Mouse (Mus musculus): ENCODE measurements around the gene Gm49361. TPM values are rescaled to one million over a fixed set of nuclear protein-coding genes. Genes with fewer than 3 reads are reported as not detected.

Gm49361 gene
- not detected in 2 replicates for polyA plus RNA-seq (2012; rRNA removed)

GRCm38 (mm10) chr14:57746001-57746771 is at the start of gene Gm49361:
Gene Gm49361, minus strand, starts transcription at chr14:57746103.

GRCm38 (mm10) chr14:57758237-57758636 is 12.3 kb upstream of the Gm49361 start, which contains the start of gene Lats2:
Gene Lats2, minus strand, starts transcription at chr14:57758388.

DNA sequence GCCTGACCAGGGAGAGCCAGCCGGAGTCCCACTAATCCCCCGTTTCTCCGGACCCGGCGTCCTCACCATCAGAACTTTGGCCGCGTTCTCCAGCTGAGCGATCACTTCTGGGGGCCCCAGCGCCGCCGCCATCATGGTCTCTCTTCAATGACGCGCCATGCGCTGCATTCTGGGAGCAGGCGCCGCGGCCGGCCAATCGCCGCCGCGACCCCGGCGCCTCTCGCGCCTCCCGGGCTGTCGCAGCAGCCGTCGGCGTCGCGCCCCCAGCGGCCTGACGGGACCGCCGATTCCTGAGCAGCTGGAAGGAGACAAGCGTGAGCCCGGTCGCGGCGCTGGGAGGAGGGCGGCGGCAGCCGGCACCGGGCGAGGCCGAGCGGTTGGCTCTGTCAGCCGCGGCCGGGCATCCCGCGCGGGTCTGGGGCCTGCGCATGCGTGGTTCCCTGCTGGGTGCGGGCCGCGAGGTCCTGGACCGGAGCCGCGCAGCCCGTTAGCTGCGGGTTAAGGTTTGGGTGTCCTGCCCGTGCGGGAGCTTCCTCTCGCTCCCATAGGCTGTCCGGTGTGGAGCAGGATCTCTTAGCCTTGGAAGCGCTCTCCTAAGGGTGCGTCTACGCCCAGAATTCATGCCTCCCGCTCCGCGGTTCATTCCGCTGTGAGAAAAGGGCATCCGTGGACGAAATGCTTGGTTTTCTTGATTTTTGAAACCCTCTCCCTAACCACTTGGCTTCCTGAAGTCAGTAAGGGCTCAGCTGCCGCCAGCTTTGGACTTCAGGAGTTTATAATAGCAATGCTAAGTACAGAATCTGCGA is 80.9 kb downstream of the Gm49361 start, which contains the start of gene Xpo4:
TSS of gene Xpo4 (minus strand) at position 609 of the 806 bp plus-strand sequence.

Other genes starting within 250 kb of the Gm49361 start
- 0.75 and 0.95 TPM in 2 replicates for gene Il17d, start 221.3 kb downstream of the Gm49361 start, polyA plus RNA-seq (2012; rRNA removed)
- 8.3 and 9.5 TPM in 2 replicates for gene Eef1akmt1, start 174.5 kb downstream of the Gm49361 start, polyA plus RNA-seq (2012; rRNA removed)
- gene Xpo4, start 80.7 kb downstream of the Gm49361 start, polyA plus RNA-seq (2012; rRNA removed), result 3.7 and 4.2 TPM in 2 replicates
- gene Lats2, start 12.3 kb upstream of the Gm49361 start, polyA plus RNA-seq (2012; rRNA removed), result 5.2 and 6.0 TPM in 2 replicates
- gene Sap18, start 52.1 kb upstream of the Gm49361 start, polyA plus RNA-seq (2012; rRNA removed), result 10.9 and 12.7 TPM in 2 replicates
- 3.8 and 4.1 TPM in 2 replicates for gene Ska3, start 80.1 kb upstream of the Gm49361 start, polyA plus RNA-seq (2012; rRNA removed)
- gene Mrpl57, start 80.1 kb upstream of the Gm49361 start, polyA plus RNA-seq (2012; rRNA removed), result 38.8 and 41.2 TPM in 2 replicates
- gene Zdhhc20, start 144.2 kb upstream of the Gm49361 start, polyA plus RNA-seq (2012; rRNA removed), result 4.9 and 5.2 TPM in 2 replicates